Mouse (Mus musculus): Measurements from ENCODE around the gene Iqgap1. TPM values are rescaled to one million over a fixed set of nuclear protein-coding genes. Genes with fewer than 3 reads are reported as not detected.
A peak's percentile ranks its signal among the peaks of the same experiment; 100 is the strongest.

Gene Iqgap1
- polyA plus RNA-seq, 1 experiment from 2014 or later: 21.7 TPM

DNA sequence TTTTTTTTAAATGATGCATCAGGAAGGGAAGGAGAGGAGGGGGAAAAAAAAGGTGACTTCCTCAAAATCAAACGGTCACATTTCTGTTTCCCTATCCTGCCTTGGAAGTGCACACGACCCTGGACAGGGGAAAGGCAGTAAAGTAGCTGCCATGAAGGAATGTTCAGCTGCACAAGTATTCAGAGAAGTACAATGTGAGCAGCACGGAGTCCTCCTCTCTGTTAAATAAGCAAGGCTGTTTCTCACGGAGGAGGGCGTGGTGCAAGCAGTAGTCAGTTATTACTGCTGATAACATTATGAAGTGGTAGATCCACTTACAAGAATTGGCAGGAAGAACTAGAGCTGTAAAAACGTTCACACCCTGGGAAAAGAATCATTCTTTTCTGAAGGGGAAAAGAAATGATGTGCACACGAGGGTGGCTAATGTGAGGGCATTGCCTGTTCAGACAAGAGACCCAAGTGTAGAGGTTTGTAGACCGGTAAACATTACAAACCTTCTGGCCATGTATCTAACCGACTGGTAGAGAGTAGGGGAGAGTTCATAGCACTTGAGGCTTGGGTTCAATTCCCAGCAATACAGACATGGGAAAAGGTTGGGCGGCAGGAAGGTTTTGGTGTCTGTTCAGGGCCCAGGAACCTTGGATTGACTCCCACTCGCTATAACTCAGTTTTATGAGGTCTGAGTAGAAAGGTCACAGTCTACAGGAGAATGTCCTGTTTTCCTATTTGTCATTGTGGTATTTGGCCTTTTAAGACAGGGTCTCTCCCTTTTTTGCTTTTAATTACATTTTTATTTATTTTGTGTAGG is 1.7 kb downstream of the Iqgap1 start:
- Histone ChIP-seq H3K4me2 (replicated peaks) (no peak overlapping the region), H3K4me3 (no peak overlapping the region), H3K27me3 (no peaks in the 10 kb centered on the region), H3K9me3 (no peaks in the 10 kb centered on the region), H3K4me1 (no peaks in the 10 kb centered on the region), H3K9ac (replicated peaks) (no peak overlapping the region), H3K27ac (replicated peaks) (no peak overlapping the region), H3K36me3 (no peaks in the 10 kb centered on the region)
- 83% methylated on average over 11 of the region's 11 CpGs for WGBS
- ATAC-seq (replicated peaks): no peak

DNA sequence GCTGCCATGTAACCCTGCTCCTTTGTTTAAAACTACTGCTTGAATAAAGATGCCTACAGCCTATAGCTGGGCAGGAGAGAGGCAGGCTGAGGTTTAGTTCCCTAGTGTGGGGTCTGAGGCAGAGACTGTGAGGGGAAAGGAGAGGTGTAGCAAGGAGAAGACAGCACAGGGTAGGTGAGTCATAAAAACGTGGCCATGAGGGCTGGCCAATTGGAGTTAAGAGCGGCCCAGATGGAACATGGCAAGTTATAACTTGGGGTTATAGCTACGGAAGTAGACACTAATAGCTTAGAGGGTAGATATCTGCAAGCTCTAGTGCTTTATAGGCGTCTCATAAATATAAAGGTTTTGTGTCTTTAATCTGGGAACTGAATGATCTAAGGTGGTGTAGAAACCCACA is 2.5 kb downstream of the Iqgap1 start:
- 89% methylated on average over 4 of the region's 4 CpGs for WGBS
- no peaks in the 10 kb centered on the region for H3K9me3 ChIP-seq
- no peaks in the 10 kb centered on the region for H3K27me3 ChIP-seq
- no peak overlapping the region for H3K27ac ChIP-seq (replicated peaks)
- H3K9ac ChIP-seq (replicated peaks): no peak overlapping the region
- ATAC-seq (replicated peaks): no peak
- H3K4me2 ChIP-seq (replicated peaks): no peak overlapping the region
- no peak overlapping the region for H3K4me3 ChIP-seq
- no peaks in the 10 kb centered on the region for H3K4me1 ChIP-seq
- H3K36me3 ChIP-seq: no peaks in the 10 kb centered on the region

DNA sequence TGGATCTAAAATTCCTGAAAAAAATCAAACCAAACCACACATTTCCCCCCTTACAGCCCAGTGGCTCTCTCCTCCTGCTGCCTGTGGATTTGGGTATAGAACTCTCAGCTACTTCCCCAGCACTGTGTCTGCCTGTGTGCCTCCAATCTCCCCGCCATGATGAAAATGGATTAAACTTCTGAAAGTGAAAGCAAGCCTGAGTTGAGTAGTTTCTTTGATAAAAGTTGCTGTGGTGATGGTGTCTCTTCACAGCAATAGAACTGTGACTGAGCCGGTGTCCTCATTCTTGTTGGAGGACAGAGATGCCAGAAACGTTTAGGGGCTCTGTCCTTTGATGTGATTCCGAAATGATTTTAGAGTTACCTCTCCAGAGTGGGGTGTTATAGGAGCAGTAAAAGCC is 4.9 kb downstream of the Iqgap1 start:
- Histone ChIP-seq H3K27me3 (no peaks in the 10 kb centered on the region), H3K36me3 (no peaks in the 10 kb centered on the region), H3K27ac (replicated peaks) (no peak overlapping the region), H3K9ac (replicated peaks) (no peak overlapping the region), H3K4me3 (no peak overlapping the region), H3K4me1 (no peaks in the 10 kb centered on the region), H3K9me3 (no peaks in the 10 kb centered on the region), H3K4me2 (replicated peaks) (no peak overlapping the region)
- ATAC-seq (replicated peaks): no peak
- 85% methylated on average over 4 of the region's 4 CpGs for WGBS

DNA sequence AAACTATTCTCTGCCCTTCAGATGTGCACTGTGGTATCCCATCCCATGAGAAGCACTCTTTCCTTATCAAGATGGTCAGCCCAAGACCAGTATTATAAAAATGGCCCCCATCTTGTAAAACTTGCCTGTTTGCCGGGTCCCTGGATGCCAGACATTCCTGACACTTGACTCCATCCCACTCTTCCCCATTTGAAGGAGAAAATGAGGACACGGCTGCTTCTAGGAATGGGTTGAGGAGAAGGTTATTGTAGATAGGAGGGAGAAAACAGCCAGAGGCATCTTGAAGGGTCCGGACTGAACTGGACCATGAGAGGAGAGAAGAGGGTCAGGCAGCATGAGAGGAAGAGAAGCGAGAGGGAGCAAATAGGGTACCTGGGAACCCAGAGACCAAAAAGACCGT is 9.1 kb downstream of the Iqgap1 start:
- WGBS: 84% methylated on average over 5 of the region's 5 CpGs
- ATAC-seq (replicated peaks): no peak
- Histone ChIP-seq H3K9ac (replicated peaks) (no peak overlapping the region), H3K4me2 (replicated peaks) (no peak overlapping the region), H3K27me3 (no peaks in the 10 kb centered on the region), H3K9me3 (no peaks in the 10 kb centered on the region), H3K27ac (replicated peaks) (no peak overlapping the region), H3K36me3 (no peaks in the 10 kb centered on the region), H3K4me3 (no peak overlapping the region), H3K4me1 (no peaks in the 10 kb centered on the region)

DNA sequence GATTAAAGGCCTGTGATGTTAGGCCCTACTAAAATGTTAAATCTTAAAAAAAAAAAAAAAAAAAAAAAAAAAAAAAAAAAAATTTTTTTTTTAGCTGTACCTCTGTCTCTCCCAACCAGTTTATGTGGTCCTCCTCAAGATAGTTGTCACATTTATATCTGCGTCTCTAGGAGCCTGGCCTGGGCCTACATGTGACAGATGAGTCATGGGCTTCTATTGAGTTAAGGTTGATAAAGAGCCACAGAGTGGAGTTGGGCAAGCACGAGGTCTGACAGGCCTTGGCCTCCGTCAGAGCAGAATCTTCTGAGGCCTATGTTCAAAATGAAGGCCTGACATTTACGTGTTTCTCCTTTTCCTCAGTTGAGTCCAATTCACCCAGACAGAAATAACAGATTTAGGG is 12.4 kb downstream of the Iqgap1 start:
- Histone ChIP-seq H3K27ac (replicated peaks) (no peak overlapping the region), H3K9ac (replicated peaks) (no peak overlapping the region), H3K9me3 (no peaks in the 10 kb centered on the region), H3K4me2 (replicated peaks) (no peak overlapping the region), H3K27me3 (no peaks in the 10 kb centered on the region), H3K4me3 (no peak overlapping the region), H3K36me3 (no peaks in the 10 kb centered on the region), H3K4me1 (no peaks in the 10 kb centered on the region)
- ATAC-seq (replicated peaks): no peak
- 90% methylated on average over 4 of the region's 4 CpGs for WGBS

DNA sequence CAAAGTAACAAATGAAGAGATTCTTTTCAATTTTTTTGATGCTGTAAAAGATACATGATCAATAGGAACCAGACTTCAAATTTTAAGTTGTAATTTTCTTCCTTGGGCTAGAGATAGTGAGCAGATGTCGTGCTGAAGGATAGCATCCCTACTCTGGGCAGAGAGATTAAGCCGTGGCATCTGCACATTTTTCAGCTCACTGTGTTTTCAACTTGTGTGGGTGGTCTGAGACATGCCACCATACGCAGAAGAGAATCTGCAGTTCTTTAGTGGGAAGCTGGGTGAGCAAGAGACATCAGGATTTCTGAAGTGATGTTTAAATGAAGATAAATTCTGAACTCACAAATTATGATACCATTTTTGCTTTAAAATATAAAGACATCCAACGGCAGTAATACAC is 19.4 kb downstream of the Iqgap1 start:
- ATAC-seq (replicated peaks): no peak
- Histone ChIP-seq H3K9me3 (no peaks in the 10 kb centered on the region), H3K4me2 (replicated peaks) (no peak overlapping the region), H3K27ac (replicated peaks) (no peak overlapping the region), H3K36me3 (no peaks in the 10 kb centered on the region), H3K4me3 (no peak overlapping the region), H3K27me3 (no peaks in the 10 kb centered on the region), H3K4me1 (peaks cover 12% of the 10 kb centered on the region), H3K9ac (replicated peaks) (no peak overlapping the region)
- 82% methylated on average over 4 of the region's 4 CpGs for WGBS

DNA sequence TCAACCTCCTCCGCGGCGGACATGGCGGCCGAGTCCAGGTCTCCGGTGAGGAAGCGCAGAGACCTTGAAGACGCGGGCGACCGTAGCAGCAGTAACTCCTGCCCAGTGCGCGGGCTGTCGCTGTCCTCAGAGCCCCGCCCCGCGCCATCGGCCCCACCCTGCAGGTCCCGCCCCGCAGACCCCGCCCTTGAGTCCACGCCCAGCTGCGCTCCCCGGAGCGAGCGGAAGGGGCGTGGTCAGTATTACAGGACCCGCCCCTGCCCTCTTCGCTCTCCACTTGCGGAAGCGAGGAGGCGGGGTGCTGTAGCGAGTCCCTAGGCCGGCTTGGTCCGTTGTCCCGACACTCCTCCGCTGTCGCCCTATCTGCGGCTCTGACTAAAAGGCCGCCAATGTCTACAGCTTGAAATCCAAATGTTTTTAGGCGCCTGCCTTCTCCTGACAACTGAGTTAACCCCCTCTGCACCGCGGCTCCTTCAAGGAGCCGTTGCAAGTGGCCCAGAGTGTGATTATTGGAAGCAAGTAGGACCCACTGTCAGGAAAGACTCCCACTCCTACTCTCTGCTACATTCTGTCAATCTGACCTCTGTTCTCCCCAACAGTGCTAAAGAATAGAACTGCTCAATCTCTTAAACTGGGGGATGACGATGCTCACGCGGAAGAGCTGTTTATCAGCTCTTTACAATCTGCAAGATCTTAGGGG is 22.5 kb downstream of the Iqgap1 start:
- Histone ChIP-seq H3K9ac (replicated peaks) (peak overlapping the region; percentile 82), H3K4me2 (replicated peaks) (peak overlapping the region; percentile 62), H3K27ac (replicated peaks) (peak overlapping the region; percentile 63), H3K27me3 (no peaks in the 10 kb centered on the region), H3K9me3 (no peaks in the 10 kb centered on the region), H3K4me1 (peaks cover 12% of the 10 kb centered on the region), H3K4me3 (peak overlapping the region; percentile 86), H3K36me3 (peaks cover 10% of the 10 kb centered on the region; the same call in 1 of the 2 replicates)
- peak; percentile 98 for ATAC-seq (replicated peaks)
- under 1% methylated on average over 31 of the region's 47 CpGs for WGBS

DNA sequence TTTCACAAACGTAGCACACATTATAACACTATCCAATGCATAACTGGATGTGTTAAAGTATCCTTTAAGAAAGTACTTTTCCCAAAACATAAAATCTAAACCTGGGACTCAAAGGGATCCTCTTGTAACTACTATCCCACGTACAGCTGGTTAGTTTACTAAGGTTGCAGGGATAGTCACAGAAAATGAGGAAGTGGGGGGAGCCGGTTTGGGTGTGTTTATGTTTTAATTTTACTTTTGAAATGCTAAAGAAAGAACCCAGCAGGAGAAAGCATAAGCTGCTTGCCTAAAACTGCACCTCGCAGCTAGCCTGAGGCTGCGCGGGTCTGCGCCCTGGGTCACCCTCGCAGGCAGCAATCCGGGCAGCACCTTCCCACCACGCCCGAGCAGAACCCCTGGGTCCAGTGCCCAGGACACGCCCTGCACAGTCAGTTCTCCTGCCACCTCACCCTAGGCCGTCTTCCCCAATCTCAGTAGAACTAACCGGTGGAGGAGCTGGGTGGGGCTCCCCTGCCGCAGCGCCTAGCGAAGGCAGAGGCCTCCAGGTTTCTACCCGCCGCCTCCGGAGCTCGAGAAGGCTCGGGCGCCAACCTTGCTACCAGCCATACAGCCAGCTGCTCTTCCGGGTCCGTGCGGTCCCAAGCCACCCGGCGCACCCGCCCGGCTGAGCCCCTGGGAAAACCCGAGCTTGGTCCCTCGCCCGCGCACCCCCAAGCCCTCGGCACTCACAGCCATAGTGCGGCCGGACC is 23.2 kb downstream of the Iqgap1 start:
- peak overlapping the region; percentile 82 for H3K9ac ChIP-seq (replicated peaks)
- peak overlapping the region; percentile 63 for H3K27ac ChIP-seq (replicated peaks)
- no peaks in the 10 kb centered on the region for H3K9me3 ChIP-seq
- no peaks in the 10 kb centered on the region for H3K27me3 ChIP-seq
- peak; percentile 87 for ATAC-seq (replicated peaks)
- peak overlapping the region; percentile 86 for H3K4me3 ChIP-seq
- peaks cover 17% of the 10 kb centered on the region for H3K36me3 ChIP-seq
- peak overlapping the region; percentile 62 for H3K4me2 ChIP-seq (replicated peaks)
- 1% methylated on average over 37 of the region's 37 CpGs for WGBS
- H3K4me1 ChIP-seq: peaks cover 12% of the 10 kb centered on the region

DNA sequence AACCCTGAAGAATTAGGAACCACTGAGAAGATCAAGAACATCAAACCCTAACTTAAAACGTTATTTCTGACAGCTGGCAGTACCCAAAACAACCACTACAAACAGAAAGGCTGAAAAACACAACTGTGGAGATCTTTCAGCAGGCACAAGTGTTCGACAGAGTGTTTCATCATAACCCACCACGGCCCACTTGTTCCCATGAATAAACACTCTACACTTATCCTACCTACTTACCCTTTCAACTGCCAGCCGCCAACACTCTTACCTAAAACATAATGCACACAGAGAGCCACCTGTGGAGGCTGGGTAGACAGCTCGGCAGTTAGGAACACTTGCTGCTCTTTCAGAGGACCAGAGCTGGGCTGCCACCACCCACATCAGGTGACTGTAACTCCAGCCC is 26.5 kb downstream of the Iqgap1 start:
- H3K9me3 ChIP-seq: no peaks in the 10 kb centered on the region
- peaks cover 36% of the 10 kb centered on the region for H3K36me3 ChIP-seq
- ATAC-seq (replicated peaks): no peak
- no peak overlapping the region for H3K27ac ChIP-seq (replicated peaks)
- no peaks in the 10 kb centered on the region for H3K27me3 ChIP-seq
- H3K4me1 ChIP-seq: peaks cover 12% of the 10 kb centered on the region
- H3K4me3 ChIP-seq: no peak overlapping the region
- WGBS: 92% methylated on average over 5 of the region's 5 CpGs
- no peak overlapping the region for H3K4me2 ChIP-seq (replicated peaks)
- no peak overlapping the region for H3K9ac ChIP-seq (replicated peaks)

DNA sequence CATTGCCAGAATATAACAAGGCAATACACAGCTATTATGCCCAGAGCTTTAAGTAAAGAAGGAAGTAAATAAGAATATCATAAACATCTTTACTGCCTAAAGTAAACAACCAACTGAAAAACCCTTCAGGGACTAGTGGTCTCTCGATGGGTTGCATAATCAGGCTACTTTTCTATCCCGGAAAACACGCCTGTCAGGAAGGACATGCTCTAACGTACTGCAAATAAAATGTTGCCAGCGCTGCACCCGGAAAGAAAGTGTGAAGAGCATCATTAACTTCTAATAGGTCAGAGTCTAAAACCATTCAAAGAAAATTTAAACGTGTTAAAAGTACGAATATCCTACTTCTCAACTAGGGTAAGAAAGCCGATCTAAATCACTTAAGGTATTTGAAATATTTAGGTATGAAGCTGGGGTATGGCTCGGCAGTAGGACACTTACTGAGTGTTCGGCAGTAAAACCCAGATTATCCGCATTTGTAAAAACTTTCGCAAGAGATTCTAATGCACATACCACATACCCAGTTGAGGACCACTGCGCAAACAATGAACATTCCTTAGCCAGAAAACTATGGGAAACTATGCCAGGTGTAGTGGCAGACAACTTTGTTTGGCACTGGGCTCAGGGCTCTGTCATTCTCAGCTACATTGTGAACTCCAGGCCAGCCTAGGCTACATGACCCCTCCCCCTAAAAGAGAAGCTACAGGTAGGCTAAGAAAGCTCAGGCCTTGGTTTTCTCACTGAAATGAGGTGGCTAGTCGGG is 28.8 kb downstream of the Iqgap1 start:
- ATAC-seq (replicated peaks): no peak
- no peaks in the 10 kb centered on the region for H3K9me3 ChIP-seq
- peaks cover 40% of the 10 kb centered on the region for H3K36me3 ChIP-seq
- peaks cover 5% of the 10 kb centered on the region for H3K4me1 ChIP-seq
- no peak overlapping the region for H3K4me2 ChIP-seq (replicated peaks)
- H3K27ac ChIP-seq (replicated peaks): no peak overlapping the region
- H3K27me3 ChIP-seq: no peaks in the 10 kb centered on the region
- 93% methylated on average over 15 of the region's 15 CpGs for WGBS
- H3K9ac ChIP-seq (replicated peaks): no peak overlapping the region
- no peak overlapping the region for H3K4me3 ChIP-seq

DNA sequence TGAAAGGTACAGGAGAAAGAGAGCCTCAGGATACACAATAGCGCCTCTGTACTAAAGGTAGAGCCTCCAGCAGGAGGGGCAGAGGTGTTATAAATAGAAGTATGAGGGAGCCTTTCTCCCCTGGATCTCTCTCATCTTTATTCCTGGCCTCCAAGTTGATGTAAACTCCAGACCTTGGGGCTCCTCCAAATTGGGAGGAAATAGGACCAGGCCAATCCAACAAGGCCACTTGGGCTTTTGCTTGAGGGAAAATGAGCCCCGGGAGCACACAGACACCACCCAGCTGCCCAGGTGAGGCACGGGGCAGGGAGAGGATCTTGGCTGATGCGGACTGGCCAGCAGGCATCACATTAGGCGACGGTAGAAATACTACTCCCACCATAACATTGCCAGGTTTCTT is 29.5 kb downstream of the Iqgap1 start:
- Histone ChIP-seq H3K36me3 (peaks cover 40% of the 10 kb centered on the region), H3K27ac (replicated peaks) (no peak overlapping the region), H3K9ac (replicated peaks) (no peak overlapping the region), H3K27me3 (no peaks in the 10 kb centered on the region), H3K4me3 (no peak overlapping the region), H3K9me3 (no peaks in the 10 kb centered on the region), H3K4me1 (no peaks in the 10 kb centered on the region), H3K4me2 (replicated peaks) (no peak overlapping the region)
- ATAC-seq (replicated peaks): no peak
- WGBS: 95% methylated on average over 6 of the region's 6 CpGs
